Mouse (Mus musculus) neural tube, embryonic 10.5 days (tissue): ENCODE results near the gene B830017H08Rik.

Source experiments
- DNase-seq: peaks from one replicate; pipeline ENCODE4 v3.0.0-alpha.2; 2017; ENCODE audit warnings: low spot score; ENCODE audit errors: extremely low spot score

The B830017H08Rik gene

DNA sequence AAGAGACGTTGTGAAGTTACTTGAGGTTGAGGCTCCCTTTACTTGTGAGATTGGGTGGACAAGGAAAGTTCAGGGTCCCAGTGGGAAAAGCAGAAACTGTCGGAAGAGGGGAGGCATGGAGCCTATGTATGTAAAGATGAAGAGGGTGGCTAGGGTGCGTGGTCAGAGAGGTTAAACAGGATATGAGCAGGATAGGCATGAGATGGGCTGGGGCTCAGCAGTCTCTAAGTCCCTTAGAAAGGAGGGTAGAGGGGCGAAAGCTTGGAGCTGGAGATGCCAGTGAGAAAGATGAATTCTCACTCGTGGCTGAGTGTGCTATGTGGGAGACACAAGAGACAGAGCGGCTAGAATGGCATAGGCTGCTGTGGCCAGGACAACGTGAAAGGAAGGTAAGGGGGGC lies at the start of gene B830017H08Rik:
Gene B830017H08Rik (plus strand): TSS at position 301 of the 400 bp plus-strand sequence.
- DNase-seq: no peak

DNA sequence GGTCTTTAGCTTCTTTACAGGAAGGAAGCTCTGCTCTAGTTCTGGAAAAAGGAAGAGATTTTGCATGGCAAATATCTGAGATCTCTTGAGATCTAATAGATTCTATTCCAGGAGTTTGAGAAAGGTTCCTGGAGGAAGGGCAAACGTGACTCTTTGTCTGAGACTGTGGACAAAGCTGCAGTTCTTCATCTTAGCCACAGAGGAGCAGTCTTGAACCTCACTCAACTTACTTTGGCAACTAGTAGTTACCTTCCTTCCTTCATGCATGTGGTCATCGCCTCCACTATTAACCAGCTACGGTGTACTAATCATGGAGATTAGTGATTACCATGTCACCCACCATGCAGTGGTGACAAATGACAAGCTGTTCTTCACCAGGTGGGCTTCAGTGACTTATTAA lies 47.6 kb upstream of the B830017H08Rik start:
- no peak for DNase-seq

DNA sequence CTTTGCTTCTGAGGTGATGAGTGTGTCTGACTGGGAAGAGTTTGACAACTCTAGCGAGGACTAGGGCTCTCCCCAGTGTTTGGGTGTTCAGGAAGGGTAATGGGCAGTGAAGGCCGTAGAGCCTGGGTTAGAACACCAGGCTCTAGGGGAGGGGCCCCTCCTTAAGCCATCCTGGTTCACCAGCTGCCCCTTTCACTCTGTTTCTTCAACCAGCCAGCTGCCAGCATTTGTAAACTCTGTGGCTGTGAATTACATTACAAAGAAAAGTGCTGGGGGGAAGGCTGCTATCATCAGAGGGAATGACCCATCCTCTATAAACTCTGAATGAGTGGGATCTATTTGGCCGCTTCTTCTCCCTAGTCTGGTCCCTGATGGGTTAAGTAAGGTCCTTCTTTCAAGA lies 40.2 kb upstream of the B830017H08Rik start:
- no peak for DNase-seq

GRCm38 (mm10) chr16:17794047-17794446 lies 38.9 kb upstream of the B830017H08Rik start:
- DNase-seq: no peak

- DNase-seq: no peak
Observed at GRCm38 (mm10) chr16:17795643-17796042, 37.3 kb upstream of the B830017H08Rik start.

DNA sequence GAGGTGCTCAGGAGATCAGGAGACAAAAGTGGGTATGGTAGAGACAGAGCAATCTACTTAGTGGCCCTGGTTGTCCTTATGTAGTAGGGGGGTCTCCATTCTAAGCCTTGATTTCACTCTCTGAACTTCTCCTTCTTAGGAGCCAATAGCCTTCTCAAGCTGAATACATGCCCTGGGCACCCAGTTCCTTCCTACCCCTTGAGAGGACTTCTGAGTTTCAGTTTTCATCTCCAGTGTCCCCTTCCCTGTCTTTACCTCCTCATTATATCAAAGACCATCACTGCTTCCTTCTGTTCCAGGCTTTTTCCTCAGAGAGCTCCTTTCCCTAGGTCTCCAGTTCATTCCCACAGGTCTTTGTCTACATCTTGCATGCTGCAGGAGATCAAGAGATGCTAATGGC lies 36.4 kb upstream of the B830017H08Rik start:
- DNase-seq: peak; percentile 18

- peak; percentile 73 for DNase-seq
Observed at GRCm38 (mm10) chr16:17796971-17797811, 35.7 kb upstream of the B830017H08Rik start, which contains the start of gene Scarf2. Gene Scarf2, plus strand, starts transcription at chr16:17797282.

DNA sequence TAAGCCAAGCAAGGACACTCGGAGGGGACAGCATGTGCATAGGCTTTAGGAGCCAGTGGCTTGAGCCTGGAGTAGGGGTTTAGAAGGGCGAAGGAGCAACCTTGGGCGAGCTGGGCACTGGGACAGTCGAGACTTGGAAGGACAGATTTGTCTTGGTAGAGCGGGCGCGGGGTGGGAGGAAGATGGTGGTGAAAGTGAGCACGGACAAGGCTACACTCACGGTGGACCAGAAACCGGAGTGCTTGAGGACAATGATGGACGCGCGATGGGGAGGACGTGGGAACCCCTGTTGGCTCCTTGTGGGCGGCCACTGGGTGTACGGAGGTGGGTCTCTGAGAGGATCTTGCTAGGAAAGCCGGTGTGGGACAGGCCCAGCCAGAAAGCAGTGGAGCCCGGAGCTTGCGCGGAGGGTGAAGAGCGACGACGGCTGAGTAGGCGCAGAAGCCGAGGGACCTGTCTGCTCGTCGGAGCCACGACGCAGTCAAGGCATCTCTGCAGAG lies 35.1 kb upstream of the B830017H08Rik start:
- peak; percentile 81 for DNase-seq

GRCm38 (mm10) chr16:17798321-17799180 lies 34.4 kb upstream of the B830017H08Rik start:
- no peak for DNase-seq

- DNase-seq: peak; percentile 27
Observed at GRCm38 (mm10) chr16:17799584-17799983, 33.3 kb upstream of the B830017H08Rik start.

DNA sequence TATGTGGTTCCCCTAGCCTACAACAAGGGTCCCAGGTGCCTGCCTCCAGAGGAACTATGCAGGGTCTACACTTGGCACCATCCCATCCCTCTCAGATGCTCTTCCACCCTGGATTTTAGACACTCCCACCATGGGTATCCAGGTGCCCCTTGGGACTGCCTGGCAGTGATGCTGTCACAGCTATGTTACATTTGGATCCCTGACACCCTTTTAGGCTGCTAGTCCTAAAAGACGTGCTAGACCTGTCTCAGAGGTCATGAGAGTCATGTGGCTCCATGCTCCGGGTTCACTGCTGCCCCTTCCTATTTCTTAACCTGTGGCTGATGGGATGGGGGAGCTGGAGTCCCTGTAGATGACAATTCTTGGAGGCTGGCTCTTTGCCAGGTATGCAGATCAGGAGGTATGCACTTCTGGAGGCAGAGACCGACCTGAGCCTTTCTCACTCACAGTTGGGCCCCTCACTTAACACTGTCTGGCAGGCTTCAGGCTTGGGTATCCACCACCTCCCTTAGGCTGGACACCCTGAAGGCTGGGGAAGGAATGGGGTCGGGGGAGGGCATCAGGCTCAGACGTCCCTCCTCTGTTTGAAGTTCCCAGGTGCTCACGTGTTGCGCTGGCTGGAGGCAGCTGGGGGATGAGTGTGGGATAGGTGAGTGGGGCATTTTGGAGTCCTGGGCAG lies 31.0 kb upstream of the B830017H08Rik start:
- peak; percentile 40 for DNase-seq

- no peak for DNase-seq
Observed at GRCm38 (mm10) chr16:17802456-17802838, 30.5 kb upstream of the B830017H08Rik start.

DNA sequence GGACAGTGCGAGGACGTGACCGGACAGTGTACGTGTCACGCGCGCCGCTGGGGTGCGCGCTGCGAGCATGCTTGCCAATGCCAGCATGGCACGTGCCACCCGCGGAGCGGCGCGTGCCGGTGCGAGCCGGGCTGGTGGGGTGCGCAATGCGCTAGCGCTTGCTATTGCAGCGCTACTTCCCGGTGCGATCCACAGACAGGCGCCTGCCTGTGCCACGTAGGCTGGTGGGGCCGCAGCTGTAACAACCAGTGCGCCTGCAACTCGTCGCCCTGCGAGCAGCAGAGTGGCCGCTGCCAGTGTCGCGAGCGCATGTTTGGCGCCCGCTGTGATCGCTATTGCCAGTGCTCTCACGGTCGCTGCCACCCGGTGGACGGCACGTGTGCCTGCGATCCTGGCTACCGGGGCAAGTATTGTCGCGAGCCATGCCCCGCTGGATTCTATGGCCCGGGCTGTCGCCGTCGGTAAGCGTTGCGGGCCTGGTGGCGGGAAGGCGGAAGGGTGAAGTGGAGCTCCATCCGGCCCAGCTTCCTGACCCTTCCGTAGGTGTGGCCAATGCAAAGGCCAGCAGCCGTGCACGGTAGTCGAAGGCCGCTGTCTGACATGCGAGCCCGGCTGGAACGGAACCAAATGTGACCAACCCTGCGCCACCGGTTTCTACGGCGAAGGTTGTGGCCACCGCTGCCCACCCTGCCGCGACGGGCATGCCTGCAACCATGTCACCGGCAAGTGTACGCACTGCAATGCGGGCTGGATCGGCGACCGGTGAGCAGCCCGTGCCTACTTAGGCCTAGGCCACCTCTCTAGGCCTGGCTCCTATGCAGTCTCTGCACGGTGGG lies 29.9 kb upstream of the B830017H08Rik start:
- DNase-seq: peak; percentile 62

- peak; percentile 54 for DNase-seq
Observed at GRCm38 (mm10) chr16:17803675-17804448, 29.1 kb upstream of the B830017H08Rik start.

DNA sequence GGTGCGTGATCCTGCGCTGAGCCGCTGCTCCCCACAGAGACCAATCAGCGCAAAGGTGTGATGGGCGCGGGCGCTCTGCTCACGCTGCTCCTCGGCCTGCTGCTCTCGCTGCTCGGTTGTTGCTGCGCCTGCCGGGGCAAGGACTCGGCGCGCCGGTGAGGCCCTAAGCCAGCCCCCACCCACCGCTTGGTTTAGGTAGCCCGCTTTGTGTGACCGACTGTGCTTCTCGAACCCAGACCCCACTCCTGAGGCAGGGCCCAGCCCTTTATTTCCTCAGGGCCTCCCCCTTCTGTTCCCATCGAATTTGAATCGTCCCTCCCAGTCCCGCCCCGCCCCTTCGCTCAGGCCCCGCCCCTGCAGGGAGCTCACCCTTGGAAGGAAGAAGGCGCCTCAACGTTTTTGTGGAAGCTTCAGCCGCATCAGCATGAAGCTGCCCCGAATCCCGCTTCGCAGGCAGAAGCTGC lies 28.4 kb upstream of the B830017H08Rik start:
- peak; percentile 78 for DNase-seq

GRCm38 (mm10) chr16:17804982-17805381 lies 27.9 kb upstream of the B830017H08Rik start:
- DNase-seq: no peak

DNA sequence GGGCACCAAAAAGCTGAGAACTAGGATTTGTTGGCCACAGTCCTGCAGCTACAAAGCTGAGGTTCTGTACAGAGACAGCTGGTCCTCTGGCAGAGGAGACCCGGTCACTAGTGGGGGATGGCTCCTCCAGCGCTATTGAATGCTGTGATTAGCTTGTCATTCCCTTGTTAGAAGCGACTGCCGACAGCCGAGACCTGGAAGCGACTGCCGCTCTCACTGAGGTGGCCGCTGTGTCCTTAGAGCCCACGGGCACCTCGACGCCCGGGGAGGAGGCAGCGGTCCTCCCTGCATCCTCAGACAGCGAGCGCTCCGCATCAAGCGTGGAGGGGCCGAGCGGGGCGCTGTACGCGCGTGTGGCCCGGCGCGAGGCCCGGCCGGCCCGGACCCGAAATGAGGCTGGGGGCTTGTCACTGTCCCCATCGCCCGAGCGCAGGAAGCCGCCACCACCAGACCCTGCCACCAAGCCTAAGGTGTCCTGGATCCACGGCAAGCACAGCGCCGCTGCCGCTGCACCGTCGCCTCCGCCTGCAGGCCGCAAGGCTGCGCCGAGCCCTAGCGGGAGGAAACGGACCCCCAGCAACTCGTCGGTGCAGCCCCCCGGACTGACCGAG lies 26.2 kb upstream of the B830017H08Rik start:
- peak; percentile 75 for DNase-seq

DNA sequence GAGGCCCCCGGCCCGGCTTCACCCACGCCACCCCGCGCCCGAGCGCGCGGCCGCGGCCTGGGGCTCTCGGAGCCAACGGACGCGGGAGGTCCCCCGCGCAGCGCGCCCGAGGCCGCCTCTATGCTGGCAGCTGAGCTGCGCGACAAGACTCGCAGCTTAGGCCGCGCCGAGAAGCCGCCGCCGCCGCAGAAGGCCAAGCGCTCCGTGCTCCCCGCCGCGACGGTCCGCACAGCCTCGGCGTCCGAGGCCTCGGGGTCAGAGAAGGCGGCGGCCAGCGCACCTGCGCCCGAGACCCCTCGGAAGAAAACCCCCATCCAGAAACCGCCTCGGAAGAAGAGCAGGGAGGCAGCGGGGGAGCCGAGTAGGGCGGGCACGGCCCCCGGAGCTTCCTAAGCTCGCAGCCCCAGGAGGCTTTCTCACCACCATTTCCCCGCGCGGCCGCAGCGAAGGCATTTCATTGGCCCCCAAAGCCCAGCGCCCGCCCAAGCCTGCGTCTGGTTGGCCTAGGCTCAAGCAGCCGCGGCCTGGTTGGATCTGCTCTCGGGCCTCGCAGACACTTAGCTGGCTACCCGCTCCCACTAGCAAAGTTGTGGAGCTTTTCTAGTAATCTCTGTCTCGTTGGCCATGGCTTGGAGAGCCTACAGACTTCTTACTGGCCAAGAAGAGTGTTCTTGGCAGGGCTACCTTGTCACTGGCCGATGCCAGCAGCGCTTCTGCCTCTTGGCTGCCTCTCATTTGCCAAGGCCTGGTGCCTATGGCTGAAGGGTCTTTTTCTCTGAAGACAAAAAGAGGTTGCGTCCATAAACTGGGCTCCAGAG lies 25.5 kb upstream of the B830017H08Rik start:
- DNase-seq: peak; percentile 91
